Mouse (Mus musculus): ENCODE data around the gene Olfr1344. TPM values are rescaled to one million over a fixed set of nuclear protein-coding genes. Genes with fewer than 3 reads are reported as not detected.
"Not testable (repeated sequence)": the region's sequence is repeated elsewhere in the genome, so short reads cannot be mapped to it uniquely, and the experiment has no call there.

The Olfr1344 gene
- total RNA-seq (2021) = under 1 TPM in 1 of 2 experiments, not detected in 1; 0.54 TPM

DNA sequence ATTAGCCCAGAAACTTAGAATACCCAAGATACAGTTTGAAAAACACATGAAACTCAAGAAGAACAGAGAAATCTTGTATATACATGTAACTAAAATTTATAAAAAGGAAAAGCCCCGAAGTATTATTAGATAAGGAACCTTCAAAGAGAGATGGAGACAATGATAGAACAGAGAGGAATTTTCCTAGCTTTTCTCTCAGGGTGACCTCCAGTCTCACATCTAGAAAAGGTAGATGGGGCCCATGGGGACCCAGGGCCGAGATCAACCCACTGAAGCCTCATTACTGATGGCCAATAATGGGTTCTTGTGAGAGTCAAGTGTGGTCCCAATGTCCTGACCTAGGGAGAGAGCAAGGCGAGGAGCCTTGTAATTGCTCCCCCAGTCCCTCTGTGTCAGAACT lies at the start of gene Olfr1344:
Olfr1344 (plus strand) TSS at position 301 of the 400 bp plus-strand sequence.
- intact Hi-C loops (cut with DNase I) = loop anchor here (10.0 kb wide), 3 partner anchors 146 to 496 kb away; partner anchors contain the start of gene Zim1

DNA sequence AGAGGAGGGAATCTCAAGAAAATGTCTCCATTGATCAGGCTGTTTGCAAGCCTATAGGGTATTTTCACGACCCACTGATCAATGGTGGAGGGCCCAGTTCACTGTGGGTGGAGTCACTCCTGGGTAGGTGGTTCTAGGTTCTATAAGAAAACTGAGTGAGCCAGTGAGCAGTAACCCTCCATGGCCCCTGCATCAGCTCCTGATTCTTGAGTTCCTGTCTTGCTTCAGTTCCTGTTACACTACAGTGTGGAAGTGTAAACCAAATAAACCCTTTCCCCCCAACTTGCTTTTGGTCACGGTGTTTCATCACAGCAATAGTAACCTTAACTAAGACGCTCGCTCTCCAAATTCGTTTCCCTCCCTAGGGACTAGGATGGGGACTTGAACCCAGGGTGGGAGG lies 49.5 kb upstream of the Olfr1344 start:
- intact Hi-C loops (cut with DNase I) = no loop called here
- DNase-seq = no peak

More for the DNA sequence above, at the start of gene Olfr1344:
- DNase-seq = no peak

DNA sequence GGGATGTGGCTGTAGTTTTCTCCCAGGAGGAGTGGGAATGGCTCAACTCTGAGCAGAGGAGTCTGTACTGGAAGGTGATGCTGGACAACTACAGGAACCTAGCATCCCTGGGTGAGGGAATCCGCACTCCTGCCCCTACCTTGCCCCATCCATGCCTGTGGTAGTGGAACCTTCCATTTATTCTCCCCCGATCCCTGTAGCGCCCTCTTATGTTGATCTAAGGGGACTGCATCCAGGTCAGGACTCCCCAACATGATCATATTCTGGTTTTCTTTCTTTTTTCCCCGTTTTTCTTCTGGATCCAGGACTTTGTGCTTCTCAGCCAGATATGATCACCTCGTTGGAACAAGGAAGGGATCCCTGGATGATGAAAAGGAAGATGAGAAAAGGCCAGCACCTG lies 49.0 kb upstream of the Olfr1344 start:
- intact Hi-C loops (cut with DNase I) = no loop called here
- no peak for DNase-seq

DNA sequence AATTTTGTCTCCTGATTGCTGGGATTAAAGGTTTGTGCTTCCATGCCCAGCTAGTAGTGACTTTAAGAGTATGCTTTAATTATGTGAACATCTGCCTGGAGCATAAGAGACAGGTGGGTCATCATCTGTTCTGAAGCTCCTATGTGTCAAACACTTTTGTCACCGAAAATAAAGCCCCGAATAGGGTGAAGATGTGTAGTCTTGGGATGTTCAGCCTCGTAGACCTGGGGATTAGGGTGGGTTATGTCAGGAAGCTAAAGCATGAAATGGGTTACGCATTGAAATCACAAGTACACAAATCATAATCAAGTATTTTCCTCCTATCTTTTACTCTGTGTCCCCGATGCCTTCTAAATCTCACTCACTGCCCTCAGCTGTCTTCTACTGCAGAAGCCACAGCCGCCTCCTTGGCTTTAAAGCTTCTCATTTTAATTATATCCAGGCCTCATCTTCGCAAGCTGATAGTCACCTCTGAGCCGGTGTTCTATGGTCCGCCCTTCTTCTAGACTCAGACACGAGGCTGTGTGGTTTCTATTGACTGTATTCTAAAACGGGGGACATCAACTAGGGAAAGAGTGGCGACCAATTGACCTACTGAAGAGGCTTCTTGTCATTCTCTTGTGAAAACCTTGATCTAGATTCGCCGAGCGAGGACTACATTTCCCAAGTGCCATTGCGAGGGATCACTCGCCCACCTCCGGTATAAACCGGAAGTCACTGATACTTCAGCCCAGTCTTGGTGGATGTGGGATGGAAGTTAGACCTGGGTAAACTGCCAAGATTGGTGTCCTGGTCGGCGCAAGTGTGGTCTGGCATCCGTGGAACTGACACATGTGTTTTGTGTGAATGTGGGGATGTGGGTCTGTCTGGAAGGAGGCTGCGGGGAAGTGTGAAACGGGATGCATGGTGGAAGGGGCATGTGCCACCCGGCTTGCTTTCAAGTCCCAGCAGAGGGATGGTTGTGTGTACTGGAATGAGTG lies 40.2 kb upstream of the Olfr1344 start, which contains the start of gene Smim17:
Smim17 (plus strand) TSS at position 720 of the 980 bp plus-strand sequence.
- DNase-seq = peak; percentile 61
- intact Hi-C loops (cut with DNase I) = no loop called here

DNA sequence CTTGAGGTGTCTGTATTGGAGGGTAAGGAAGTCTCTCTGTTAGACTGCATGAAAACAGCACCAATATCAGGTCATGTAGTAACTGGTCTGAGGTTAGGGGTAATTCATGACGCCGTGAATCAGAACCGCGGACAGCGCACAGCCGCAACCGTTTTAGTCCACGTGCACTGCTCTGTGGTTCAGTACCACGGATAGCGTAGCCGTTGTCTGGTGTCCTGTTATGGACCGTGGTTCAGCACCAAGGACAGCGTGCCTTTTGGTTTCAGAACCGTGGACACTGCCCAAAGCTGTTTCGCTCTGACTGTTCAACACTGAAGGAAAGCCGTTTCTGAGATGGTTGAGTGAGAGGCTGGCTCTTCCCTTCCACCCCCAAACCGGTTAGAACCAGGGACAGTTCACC lies 28.4 kb upstream of the Olfr1344 start, which contains the start of gene Gm20715:
Gm20715 (plus strand) TSS at position 235 of the 400 bp plus-strand sequence.
- DNase-seq = peak; percentile 80
- intact Hi-C loops (cut with DNase I) = no loop called here

DNA sequence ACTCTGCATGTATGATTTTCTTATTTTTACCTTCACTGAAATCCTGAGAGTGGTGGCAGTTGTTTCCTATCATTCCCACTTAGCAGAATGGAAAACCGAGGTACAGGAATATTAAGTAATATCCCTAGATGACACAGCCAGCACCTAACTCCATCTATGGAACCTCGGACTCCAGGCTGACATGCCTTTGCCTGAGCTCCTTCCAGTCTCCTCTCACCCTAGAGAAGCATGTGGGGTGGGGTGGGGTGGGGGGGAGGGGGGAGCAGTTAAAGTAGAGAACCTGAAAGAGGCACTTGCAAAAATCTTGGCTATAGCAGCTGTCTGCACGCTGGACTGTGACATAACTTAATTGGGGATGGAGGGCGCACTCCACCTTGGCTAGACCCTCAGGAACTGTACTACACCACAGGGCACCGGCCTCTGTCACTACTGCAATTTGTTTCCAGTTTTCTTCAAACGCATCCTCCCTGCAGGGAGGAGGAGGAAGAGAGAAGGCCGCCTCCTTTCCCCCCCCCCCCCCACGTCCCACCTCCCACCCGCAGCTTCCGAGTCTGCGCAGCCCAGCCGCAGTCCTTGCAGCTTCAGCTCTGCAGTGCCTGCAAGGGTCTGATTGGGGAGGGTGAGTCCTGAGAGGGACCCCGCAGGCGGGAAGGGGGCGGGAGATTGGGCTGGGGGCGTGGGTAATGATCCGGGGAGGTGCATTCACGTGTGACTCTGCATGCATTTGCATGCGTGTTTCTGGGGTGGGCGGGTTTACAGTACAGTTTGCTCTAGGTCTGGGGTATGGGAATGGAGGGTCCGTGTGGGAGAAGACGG lies 23.7 kb upstream of the Olfr1344 start:
- intact Hi-C loops (cut with DNase I) = no loop called here
- DNase-seq = peak; percentile 54

DNA sequence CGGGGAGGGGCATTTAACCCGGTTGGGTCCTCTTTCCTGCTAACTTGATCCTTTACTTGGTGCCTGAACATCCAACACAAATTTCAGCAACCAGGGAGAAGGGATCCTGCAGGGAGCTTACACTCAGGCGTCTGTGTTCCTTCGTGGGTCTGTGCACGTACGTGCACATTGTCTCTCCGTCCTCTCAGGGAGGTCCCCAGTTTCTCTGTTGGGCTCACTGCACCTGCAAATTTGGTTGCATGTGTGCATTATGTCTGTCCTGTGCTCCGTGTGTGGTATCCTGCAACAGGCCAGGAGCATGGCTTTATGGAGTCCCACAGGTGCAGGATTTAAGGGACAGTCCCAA lies 23.1 kb upstream of the Olfr1344 start:
- no peak for DNase-seq
- intact Hi-C loops (cut with DNase I) = no loop called here

DNA sequence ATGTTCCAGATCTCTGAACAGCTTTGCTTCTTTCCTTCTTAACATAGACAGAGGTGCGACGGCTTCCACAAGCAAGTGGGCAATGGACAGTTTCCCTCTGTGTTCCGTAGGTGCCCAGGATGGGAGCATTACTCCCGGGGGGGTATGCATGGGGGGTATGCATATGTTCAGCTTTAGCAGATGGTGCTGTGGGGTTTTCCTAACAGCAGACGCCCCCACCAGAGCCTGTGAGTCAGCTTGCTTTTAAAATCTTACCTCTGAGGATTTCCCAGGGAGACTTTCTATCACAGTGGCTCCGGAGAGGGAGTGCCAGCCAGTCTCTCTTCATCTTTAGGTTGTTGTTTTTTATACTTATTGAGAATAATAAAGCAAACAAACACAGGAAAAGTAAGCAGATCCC lies 18.6 kb upstream of the Olfr1344 start:
- intact Hi-C loops (cut with DNase I) = no loop called here
- no peak for DNase-seq

DNA sequence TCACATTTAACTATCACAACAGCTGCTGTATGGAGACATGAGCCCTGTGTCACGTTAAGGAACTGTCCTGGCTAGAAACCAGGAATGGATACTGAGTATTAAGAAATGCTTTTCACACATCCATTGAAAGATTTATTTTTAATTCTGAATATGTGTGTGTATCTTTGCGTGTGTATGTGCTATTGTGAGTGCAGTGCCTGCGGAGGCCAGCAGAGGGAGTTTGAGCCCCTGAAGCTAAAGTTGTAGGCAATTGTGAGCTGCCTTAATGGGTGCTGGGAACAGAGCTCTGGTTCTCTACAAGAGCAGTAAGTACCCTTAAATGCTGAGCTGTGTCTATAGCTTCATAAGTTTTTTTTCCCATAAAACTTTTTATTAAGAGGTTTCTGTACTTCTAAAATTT lies 9.1 kb upstream of the Olfr1344 start:
- intact Hi-C loops (cut with DNase I) = no loop called here

DNA sequence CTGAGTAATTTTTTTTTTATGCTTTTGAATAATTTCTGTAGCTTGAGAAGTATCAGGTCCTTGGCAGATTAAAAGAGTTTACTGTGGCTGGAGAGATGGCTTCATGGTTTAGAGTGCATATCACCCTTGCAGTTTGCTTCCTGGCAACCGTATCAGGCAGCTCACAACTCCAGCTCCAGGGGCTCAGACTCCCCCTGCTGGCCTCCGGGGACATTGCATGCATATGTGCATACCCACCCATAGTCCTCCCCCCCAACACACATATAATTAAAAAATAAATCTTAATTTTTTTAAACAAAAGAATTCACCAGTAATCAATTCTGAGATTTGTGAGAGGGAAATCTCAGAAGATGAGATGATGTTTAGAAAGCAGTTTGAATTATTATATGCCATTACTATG lies 8.1 kb upstream of the Olfr1344 start:
- DNase-seq = no peak
- intact Hi-C loops (cut with DNase I) = loop anchor here (5.0 to 10.0 kb wide), 5 partner anchors 154 to 867 kb away; partner anchors contain the start of genes Gm45844 and Zim1

More for the DNA sequence above, 9.1 kb upstream of the Olfr1344 start:
- no peak for DNase-seq

DNA sequence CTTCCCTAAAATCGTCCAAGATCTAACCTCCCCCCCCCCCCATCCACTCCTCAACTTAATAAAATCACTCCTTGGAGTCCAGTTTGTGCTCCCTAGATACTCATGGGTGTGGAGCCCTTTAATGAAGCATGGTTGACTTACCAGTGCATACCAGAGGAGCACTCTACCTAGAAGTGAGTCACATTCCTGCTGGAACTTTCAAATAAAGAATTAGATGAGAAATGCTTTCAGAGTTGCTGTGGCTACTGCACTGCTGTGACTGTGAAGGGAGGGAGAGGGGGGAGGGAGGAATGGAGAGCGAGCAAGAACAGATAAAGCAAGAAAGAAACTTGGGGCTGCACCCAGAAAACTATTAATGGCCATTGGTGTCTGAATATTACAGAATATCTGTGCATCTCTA lies 2.7 kb downstream of the Olfr1344 start:
- no peak for DNase-seq
- intact Hi-C loops (cut with DNase I) = loop anchor here (10.0 kb wide), 1 partner anchor 224 kb away; no protein-coding TSS in a partner anchor

DNA sequence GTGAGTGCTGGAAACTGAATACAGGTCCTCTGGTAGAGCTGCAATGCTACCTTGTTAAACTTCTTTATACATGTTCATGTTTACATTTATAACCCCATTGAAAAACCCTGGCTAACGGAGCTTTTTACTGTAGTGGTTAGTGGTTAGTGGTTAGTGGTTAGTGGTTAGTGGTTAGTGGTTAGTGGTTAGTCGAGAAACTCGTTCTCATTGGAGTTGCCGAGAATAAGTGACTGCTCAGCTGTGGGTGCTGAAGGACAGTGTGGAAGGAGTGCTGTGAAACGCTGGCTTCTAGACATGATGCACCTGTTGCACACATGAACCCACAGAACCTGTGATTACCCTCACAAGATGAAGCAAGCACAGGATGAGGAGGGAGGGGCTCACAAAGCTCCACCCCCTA lies 9.3 kb downstream of the Olfr1344 start:
- no peak for DNase-seq
- intact Hi-C loops (cut with DNase I) = loop anchor here (10.0 kb wide), 1 partner anchor 217 kb away; no protein-coding TSS in a partner anchor

DNA sequence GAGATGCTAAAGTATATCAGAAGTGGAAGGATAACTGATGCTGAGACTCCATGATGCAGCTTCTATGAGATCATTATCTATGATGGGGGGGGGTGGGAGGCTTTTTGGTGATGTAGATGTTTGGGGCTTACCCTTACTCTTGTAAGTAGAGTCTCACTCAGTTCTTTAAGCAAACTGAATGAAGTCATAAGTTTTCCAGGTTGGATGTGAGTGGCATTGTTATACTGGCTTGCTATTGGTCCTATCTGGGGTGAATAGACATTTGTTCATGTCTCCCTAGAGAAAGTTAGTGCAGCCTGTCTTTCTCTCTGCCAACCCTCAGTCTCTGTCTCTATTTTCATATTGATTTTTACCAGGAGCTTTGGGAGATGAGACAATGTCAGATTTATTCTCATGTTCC lies 17.4 kb downstream of the Olfr1344 start, which contains the start of gene Olfr1336:
Olfr1336 (plus strand) TSS at position 301 of the 400 bp plus-strand sequence.
- intact Hi-C loops (cut with DNase I) = no loop called here
- no peak for DNase-seq

DNA sequence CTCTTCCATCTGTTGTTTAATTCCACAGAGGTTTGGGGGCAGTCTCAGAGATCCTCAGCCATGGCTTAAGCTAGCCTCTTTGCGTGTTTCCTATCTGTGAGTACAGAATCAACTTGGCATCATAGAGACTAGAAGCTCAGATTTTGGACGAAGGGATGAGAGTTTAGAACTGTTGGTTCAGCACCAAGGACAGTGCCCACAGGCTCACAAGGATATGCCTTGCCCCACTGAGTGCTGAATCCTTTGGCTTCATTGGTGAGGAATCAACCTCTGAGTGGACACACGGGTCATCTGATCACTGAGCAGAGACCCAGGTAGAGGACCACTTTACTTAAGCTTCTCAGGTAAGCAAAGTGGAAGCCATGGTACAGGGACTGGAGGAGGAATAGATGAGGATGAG lies 17.9 kb downstream of the Olfr1344 start:
- intact Hi-C loops (cut with DNase I) = no loop called here
- no peak for DNase-seq

DNA sequence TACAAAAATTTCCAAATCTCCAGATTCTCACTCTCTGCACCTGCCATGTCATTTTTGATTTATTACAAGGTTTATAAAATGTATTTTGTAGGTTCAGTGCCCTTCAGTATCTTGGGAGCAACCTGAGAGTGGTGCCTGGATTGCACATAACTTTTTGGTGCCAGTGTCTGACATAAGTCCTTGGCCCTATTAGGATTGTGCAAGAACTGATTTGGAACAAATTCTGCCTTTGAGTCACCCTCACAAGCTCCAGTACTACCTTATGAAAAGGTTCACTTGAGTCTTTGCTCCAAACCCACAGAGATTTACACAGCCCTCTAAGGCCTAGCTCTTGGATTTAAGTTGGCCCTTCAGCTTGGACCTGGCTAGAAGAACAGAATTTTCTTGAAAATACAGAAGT lies 28.5 kb downstream of the Olfr1344 start, which contains the start of gene Olfr1346:
Olfr1346 (plus strand) TSS at position 151 of the 400 bp plus-strand sequence.
- no peak for DNase-seq
- intact Hi-C loops (cut with DNase I) = no loop called here

DNA sequence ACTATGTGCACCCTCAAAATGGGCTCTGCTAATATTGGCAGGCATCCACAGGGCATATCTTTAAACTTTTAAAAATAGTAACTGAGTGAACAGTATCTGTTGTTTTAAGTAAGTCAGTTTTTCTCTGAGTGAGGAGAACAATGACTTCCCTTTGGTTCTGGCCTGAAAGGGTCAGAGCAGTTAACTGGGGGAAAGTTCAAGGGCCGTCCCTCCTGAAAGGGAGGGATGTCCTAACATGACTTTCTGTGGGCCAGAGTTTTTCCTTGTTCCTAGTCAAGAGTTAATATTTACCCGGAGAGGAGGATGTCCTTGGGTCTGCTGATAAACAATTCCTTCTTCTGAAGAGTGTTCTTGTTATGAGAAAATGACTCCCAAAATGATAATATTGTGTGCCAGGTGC lies 39.1 kb downstream of the Olfr1344 start:
- DNase-seq; intact Hi-C loops (cut with DNase I): not testable (repeated sequence)

DNA sequence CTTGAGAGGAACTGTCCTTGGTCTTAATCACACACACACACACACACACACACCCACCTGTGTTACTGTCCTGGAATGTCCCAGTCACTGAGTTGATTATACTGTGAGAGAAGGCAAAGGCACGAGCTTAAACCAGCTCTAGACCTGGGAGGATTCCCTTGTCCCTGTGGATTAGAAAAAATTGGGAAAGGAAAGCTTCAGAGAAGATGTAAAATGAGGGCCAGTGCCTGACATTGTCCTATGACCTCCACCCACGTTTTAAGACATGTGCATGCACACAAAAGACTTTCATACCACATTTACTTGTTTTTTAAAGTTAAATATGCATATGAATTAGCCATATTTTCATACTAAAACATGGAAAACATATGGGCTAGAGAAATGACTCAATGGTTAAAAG lies 48.4 kb downstream of the Olfr1344 start, which contains the start of gene Olfr5:
Olfr5 (minus strand) TSS at position 101 of the 400 bp plus-strand sequence.
- intact Hi-C loops (cut with DNase I) = no loop called here
- no peak for DNase-seq
